Mouse (Mus musculus): ENCODE measurements around the gene Schip1. TPM values are rescaled to one million over a fixed set of nuclear protein-coding genes. Genes with fewer than 3 reads are reported as not detected.

Gene Schip1
- polyA plus RNA-seq, 1 experiment from 2014 or later, result 108 TPM

- Histone ChIP-seq H3K4me3 (no peak overlapping the region), H3K9me3 (no peaks in the 10 kb centered on the region), H3K27ac (replicated peaks) (no peak overlapping the region), H3K4me2 (replicated peaks) (no peak overlapping the region), H3K4me1 (no peaks in the 10 kb centered on the region), H3K36me3 (no peaks in the 10 kb centered on the region), H3K27me3 (no peaks in the 10 kb centered on the region), H3K9ac (replicated peaks) (no peak overlapping the region)
- no peak for ATAC-seq (ENCODE audit: low FRiP score, low read depth)
- WGBS, result 77% methylated on average over 12 of the region's 12 CpGs
These were observed 610.7 kb downstream of the Schip1 start for GRCm38 (mm10) chr3:68675216-68675835.

Other genes starting within 250 kb of the Schip1 start
- 0.97 and 2.0 TPM in 2 replicates for gene Iqcj, start 172.6 kb upstream of the Schip1 start, polyA plus RNA-seq (2016; fragmentation: Nextera tagmentation; extraction: Ambion mirVana)
- gene Iqschfp, start 172.6 kb upstream of the Schip1 start, polyA plus RNA-seq (2016; fragmentation: Nextera tagmentation; extraction: Ambion mirVana), result 2.9 and 6.1 TPM in 2 replicates